Mouse (Mus musculus) CD4-positive, CD25-positive, alpha-beta regulatory T cell, adult 4 months (primary cell): ENCODE data around the gene Ankrd13d. TPM values are rescaled to one million over a fixed set of nuclear protein-coding genes. Genes with fewer than 3 reads are reported as not detected.

Experiments
- ATAC-seq: one replicate; pipeline ENCODE4 v1.8.0; 2017
- polyA plus RNA-seq, 2 experiments: library from polyadenylated mRNA; unstranded; fragments of 100-300 nt; shearing (Covaris generic); gene quantifications; one replicate each; pipeline ENCODE4 v1.2.1; 2017

Gene Ankrd13d
- polyA plus RNA-seq, result 1 to 10 TPM; 2.4 to 2.5 TPM

DNA sequence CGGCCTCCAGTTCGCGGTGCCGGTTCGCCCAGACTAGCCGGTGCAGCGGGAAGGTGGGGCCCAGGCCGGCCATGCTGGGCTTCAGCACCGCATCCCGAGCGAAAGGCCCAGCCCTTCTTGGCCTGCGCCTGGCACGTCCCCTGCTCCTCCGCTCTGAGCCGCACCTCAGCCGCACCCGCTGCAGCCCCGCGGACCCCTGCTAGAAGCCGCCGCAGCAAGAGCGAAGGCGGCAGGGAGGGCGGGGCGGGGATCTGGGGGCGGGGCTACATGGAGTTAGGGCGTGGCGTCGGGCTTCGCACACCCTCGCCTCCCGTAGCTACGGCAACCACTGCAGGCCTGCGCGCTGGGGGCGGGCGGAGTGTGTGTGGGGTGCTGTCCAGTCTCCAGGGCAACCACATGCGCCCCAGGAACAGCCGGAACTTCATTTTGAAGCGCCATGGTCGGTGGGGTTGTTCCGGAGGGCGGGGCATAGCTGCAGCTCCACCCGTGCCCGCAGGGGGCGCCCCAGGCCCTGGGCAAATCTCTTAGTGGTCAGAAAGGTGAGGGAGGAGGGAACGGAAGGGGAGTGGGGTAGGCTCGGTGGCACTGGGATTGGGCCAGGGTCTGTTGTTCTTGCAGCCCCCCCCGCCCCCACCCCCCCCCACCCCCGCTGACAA lies at the start of gene Ankrd13d:
Gene Ankrd13d, minus strand, starts transcription at position 240 of the 656 bp plus-strand sequence.
- peak; percentile 88 for ATAC-seq

DNA sequence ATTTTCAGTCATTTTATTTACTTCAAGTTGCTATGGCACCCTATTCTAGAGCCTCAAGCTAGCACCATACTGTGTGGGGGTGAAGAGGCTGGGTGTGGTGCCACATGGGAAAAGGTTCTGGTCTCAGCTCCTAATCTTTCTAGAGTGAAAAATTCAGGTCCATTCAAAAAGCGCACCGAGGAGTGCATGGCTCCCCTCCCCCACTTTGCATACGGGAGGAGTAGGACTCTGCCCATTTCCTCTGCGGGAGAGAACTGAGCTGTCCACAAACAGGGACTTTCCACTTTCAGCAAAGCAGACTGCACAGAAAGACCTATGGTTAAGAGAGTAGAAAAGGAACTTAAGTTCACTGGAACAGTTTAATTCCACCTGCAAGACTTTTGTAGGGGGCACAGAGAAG lies 49.7 kb upstream of the Ankrd13d start:
- ATAC-seq, result peak; percentile 66

DNA sequence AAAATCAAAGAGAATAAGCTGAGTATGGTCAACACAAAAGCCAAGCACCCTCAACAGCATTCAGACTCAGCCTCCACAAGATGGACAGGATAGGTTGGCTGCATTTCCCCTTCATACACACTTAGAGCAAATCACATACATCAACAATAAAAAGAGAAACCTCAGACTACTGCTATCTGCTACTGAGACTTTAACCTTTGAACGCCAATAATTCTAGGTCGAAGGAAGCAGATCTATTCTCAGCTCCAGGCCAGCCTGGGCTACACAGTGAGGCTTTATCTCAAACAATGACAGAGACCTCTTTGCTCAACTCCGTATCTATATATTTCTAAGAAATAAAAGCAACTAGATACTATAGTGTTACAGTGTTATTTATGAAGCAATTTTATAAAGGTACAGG lies 48.3 kb upstream of the Ankrd13d start:
- no peak for ATAC-seq

- ATAC-seq, result no peak
Measured at GRCm38 (mm10) chr19:4330603-4331002, 47.7 kb upstream of the Ankrd13d start.

DNA sequence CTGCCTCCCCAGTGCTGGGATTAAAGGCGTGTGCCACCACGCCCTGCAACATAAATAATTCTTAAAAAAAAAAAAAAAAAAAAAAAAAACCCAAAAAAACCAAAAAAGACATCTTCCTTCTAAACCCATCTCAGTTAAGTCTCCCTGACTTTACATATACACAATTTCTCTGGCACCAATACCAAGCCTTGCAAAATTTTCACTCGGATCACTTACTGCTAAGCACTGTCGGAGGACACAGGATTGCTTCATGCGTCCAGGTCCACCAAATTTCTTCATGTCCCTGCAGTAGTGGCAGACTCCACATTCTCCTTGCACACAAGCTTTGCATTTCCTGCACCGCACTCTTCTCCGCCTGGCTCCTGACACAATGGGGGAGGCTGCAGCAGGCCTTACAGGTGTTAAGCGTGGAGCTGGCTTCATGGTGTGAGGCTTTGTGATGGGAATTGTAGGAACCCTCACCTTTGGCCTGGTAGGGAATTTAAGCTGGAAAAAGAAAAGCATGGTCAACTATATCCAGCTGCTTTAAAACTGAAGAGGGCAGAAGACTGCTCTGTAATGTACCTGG lies 45.9 kb upstream of the Ankrd13d start:
- no peak for ATAC-seq

DNA sequence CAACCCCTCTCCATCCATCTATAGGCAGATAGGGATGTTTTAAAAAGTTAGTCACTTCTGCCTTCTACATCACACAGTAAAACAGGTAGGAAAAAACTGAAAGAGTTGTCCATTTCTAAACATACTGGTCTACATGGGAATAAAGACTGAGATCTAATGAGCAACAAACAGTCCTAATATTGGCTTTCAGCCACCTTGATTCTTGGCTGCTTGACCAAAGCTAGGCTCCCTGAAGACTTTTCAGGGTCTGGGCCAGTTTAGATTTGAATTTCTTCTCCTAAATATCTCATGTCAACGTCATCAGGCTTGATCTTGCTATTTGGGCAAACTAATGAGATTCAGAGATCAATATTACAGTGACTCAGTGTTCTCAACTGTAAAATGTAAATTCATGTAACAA lies 43.9 kb upstream of the Ankrd13d start:
- no peak for ATAC-seq

DNA sequence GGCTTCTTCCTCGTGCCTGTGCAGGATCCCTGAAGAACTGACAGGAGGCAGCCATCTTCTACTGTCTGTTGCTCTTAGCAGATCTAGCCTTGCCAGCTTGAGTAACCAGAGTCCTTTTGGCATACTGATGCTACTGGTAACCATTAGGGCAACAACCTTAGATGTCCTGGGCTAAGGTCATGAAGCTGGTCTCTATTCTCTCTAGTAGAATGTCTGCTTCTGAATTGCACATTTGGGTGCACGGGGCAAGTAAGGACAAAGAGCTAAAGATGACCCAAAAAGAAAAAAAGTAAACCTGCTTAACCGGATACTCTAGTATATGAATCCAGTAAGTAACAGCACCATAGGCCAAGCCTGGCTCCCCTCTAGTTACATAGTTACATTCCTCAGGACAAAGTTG lies 43.2 kb upstream of the Ankrd13d start:
- no peak for ATAC-seq

- no peak for ATAC-seq
Measured at GRCm38 (mm10) chr19:4322134-4322533, 39.2 kb upstream of the Ankrd13d start.

DNA sequence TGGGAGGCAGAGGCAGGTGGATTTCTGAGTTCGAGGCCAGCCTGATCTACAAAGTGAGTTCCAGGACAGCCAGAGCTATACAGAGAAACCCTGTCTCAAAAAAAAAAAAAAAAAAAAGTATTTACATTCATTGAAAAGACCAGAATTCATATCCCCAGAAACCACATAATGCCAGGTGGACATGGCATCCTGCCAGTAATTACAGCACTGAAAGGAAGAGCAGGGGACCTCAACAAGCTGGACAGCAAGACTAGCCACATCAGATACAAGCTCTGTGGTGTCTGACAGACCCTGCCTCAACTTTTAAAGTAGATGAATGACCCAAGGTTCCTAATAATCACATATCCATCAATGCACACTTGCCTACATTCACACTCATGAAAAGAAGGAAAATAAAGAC lies 38.7 kb upstream of the Ankrd13d start:
- no peak for ATAC-seq

GRCm38 (mm10) chr19:4319272-4319671 lies 36.3 kb upstream of the Ankrd13d start:
- ATAC-seq, result no peak

GRCm38 (mm10) chr19:4317181-4317580 lies 34.2 kb upstream of the Ankrd13d start:
- no peak for ATAC-seq

GRCm38 (mm10) chr19:4315223-4315944 lies 32.4 kb upstream of the Ankrd13d start:
- no peak for ATAC-seq

GRCm38 (mm10) chr19:4309776-4310185 lies 26.8 kb upstream of the Ankrd13d start:
- peak; percentile 35 for ATAC-seq

GRCm38 (mm10) chr19:4309302-4309701 lies 26.4 kb upstream of the Ankrd13d start:
- no peak for ATAC-seq

DNA sequence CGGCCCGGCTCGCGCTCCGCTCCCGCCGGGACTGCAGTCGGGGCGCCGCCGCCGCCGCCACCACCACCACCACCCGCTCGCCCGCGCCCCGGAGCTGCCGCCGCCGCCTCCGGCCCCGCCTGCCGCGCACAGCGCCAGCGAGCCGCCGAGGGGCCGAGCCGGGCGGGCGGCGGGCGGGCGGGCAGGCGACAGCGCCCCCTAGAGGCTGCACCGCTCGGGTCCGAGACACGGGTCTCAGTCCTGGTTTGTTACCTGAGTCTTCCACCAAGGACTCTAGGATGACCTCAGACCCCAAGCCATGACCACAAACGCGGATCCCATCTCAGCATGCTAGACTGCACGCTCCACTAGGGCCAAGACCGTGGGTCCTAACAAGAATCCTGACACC lies 23.2 kb upstream of the Ankrd13d start, which contains the start of gene Grk2:
Gene Grk2, minus strand, starts transcription at position 33 of the 388 bp plus-strand sequence.
- peak; percentile 15 for ATAC-seq

GRCm38 (mm10) chr19:4305491-4306189 lies 22.7 kb upstream of the Ankrd13d start:
- ATAC-seq, result peak; percentile 11

DNA sequence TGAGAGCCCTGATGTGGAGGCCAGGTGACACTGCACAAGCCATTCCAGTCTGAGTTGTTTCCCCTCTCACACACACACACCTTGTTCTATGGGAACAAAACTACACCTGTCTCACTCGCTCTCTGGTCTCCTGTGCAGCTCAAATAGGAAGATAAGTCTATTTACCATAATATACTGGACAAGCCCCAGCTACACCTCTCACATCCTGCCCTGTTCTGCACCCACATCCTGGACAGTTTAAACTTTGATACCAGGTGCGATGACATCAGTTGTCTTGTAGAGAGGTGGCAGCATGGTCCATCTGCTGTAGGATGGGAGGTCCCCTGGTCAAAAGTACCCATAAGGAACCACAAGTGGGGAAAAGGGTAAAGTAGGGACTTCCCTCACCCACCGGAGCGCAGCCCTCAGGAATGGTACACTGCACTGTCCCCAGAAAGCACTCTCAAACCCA lies 22.0 kb upstream of the Ankrd13d start:
- peak; percentile 45 for ATAC-seq

DNA sequence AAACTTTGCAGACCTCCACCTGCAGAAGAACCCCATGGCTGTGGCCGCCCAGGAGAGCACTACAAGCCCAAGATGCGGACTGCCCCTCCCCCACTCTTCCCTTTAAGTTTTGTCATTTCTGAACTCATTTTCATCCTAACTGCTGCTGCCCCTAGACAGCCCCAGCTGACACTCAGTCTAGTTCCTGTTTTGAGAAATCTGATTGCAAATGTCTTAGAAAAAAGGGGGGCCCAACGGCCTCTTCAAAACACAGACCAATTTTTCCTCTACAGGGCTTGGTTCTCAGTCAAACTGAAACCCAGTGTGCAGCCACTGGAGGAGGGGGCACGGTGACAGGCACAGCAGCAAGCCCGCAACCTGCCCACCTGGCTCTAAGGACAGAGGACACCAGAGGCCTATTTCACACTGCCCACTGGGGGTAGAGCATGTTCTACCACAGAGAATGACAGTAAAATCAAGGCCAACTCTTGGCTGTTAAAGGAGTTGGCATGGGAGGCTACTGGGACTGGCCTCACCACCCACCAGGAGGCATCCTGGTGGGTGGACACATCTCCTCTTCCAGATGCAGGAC lies 21.4 kb upstream of the Ankrd13d start:
- ATAC-seq, result no peak

DNA sequence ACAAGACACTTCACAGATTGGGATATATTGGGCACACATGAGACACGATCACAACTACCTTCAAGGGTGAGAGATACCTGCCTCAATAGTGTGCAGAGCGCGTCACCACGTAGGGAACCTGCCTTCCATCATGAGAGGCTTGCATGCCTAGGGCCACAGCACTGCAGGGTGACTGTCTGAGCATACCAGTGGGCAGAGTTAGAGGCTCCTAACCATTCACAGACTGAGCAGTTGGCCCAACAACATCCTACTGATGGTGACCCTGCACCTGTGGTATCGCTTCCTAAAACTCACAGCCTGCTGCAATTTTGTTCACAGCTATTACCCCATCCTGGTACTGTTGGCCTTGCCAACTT lies 20.7 kb upstream of the Ankrd13d start:
- ATAC-seq, result no peak

GRCm38 (mm10) chr19:4302936-4303639 lies 20.2 kb upstream of the Ankrd13d start:
- ATAC-seq, result no peak

GRCm38 (mm10) chr19:4301735-4302651 lies 19.1 kb upstream of the Ankrd13d start:
- ATAC-seq, result peak; percentile 29
